Mouse (Mus musculus) CH12.LX (cell line): ENCODE data around the gene Mrgpra2b.
"Not testable (repeated sequence)": the region's sequence is repeated elsewhere in the genome, so short reads cannot be mapped to it uniquely, and the experiment has no call there.

ENCODE experiments used
- CTCF ChIP-seq, 2 experiments: IDR thresholded peaks in 1 of 2; conservative IDR thresholded peaks in 1 of 2; 2 replicates each; pipeline ENCODE4 v1.5.1; 2011 to 2012; ENCODE audit warnings: low read depth in 2 of 2, low read length in 2 of 2, improper control_type of control experiment in 1 of 2, inconsistent platforms in 1 of 2, mild to moderate bottlenecking in 1 of 2, moderate library complexity in 1 of 2
- HCFC1 ChIP-seq: IDR thresholded peaks from 2 replicates; pipeline ENCODE4 v1.6.1; 2012; ENCODE audit warnings: low read depth, mild to moderate bottlenecking, inconsistent platforms, low read length, improper control_type of control experiment
- MEF2A ChIP-seq: IDR thresholded peaks from 2 replicates; pipeline ENCODE4 v1.6.1; 2014; ENCODE audit warnings: low read depth, mild to moderate bottlenecking, inconsistent platforms, low read length, improper control_type of control experiment, borderline replicate concordance
- NELFE ChIP-seq: IDR thresholded peaks from 2 replicates; pipeline ENCODE4 v1.6.1; 2011; ENCODE audit warnings: low read depth, low read length, improper control_type of control experiment
- POLR2A ChIP-seq: IDR thresholded peaks from 2 replicates; pipeline ENCODE4 v1.6.1; 2011; ENCODE audit warnings: low read depth, mild to moderate bottlenecking, improper control_type of control experiment, low read length
- UBTF ChIP-seq: IDR thresholded peaks from 2 replicates; pipeline ENCODE4 v1.6.1; 2012; ENCODE audit warnings: low read depth, mild to moderate bottlenecking, inconsistent platforms, low read length, improper control_type of control experiment, moderate library complexity

DNA sequence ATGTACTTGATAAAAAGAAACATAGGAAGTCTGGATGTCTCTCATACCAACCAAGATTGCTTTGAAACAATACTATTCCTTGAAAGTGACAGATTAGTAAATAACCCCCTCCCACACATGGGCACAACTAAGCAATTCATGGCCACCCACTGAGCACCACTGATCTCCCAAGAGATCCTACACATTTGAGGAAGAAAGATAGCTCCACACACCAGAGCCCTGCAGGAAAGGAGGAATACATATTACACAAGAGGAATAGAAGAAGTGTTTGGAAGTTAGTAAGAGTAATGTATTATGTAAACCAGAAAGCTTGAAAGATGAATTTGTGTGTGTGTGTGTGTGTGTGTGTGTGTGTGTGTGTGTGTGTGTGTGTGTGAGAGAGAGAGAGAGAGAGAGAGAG lies 82.9 kb downstream of the Mrgpra2b start:
- TF ChIP-seq POLR2A; MEF2A; CTCF (conservative IDR thresholded peaks at IDR 0.05 in 1 of 2, IDR thresholded peaks at IDR 0.05 in 1 of 2; ENCODE audit: low read depth in 2 of 2, low read length in 2 of 2); UBTF; HCFC1; NELFE: not testable (repeated sequence)
